Mouse (Mus musculus) midbrain, embryonic 11.5 days (tissue): ENCODE results near the gene Psma7. TPM values are rescaled to one million over a fixed set of nuclear protein-coding genes. Genes with fewer than 3 reads are reported as not detected.

Source experiments
- ATAC-seq: fragments of 200-750 bp; cut with Nextera tagmentation; 2 replicates; pipeline ENCODE4 v1.8.0; 2017; ENCODE audit warnings: moderate TSS enrichment, moderate library complexity; ENCODE audit not compliant: low FRiP score
- DNase-seq: peaks from one replicate; pipeline ENCODE4 v3.0.0; 2015; ENCODE audit warnings: low spot score; ENCODE audit errors: missing footprints
- H3K27ac ChIP-seq: fragments of 300-500 bp; sonication (generic); 2 replicates; pipeline ENCODE4 v1.5.1; 2014; ENCODE audit warnings: low read depth, low read length
- H3K27me3 ChIP-seq: fragments of 300-500 bp; sonication (generic); 2 replicates; pipeline ENCODE4 v1.6.1; 2014; ENCODE audit warnings: mild to moderate bottlenecking, low read length, moderate library complexity, mixed read lengths; ENCODE audit not compliant: control insufficient read depth, insufficient read depth
- H3K36me3 ChIP-seq: fragments of 300-500 bp; sonication (generic); 2 replicates; pipeline ENCODE4 v1.6.1; 2014; ENCODE audit warnings: mild to moderate bottlenecking, low read length, moderate library complexity, mixed read lengths; ENCODE audit not compliant: control insufficient read depth, insufficient read depth
- H3K4me1 ChIP-seq: fragments of 300-500 bp; sonication (generic); 2 replicates; pipeline ENCODE4 v1.6.1; 2014; ENCODE audit warnings: low read length; ENCODE audit not compliant: control insufficient read depth, insufficient read depth
- H3K4me2 ChIP-seq: fragments of 300-500 bp; sonication (generic); 2 replicates; pipeline ENCODE4 v1.6.1; 2014; ENCODE audit warnings: mild to moderate bottlenecking, moderate library complexity
- H3K4me3 ChIP-seq: fragments of 300-500 bp; sonication (generic); 2 replicates; pipeline ENCODE4 v1.5.1; 2014; ENCODE audit warnings: low read depth, low read length
- H3K9ac ChIP-seq: fragments of 300-500 bp; sonication (generic); 2 replicates; pipeline ENCODE4 v1.6.1; 2014; ENCODE audit warnings: low read length
- H3K9me3 ChIP-seq: fragments of 300-500 bp; sonication (generic); 2 replicates; pipeline ENCODE4 v1.6.1; 2016; ENCODE audit warnings: low read length; ENCODE audit not compliant: control insufficient read depth
- WGBS: fragments of 180-500 bp; shearing (Covaris S2); extraction: QIAGEN DNeasy Blood & Tissue Kit; methylation state at CpG from one replicate; pipeline ENCODE4 v1.1.7; 2014; 5-methylcytosine and 5-hydroxymethylcytosine counted together
- polyA plus RNA-seq: library from polyadenylated mRNA; unstranded; fragments of >200 nt; fragmentation: Nextera tagmentation; extraction: Ambion mirVana; gene quantifications from 2 replicates; pipeline ENCODE4 v1.2.1, GENCODE M21; 2014

Gene Psma7
- polyA plus RNA-seq, 1 experiment from 2014 or later: 701 TPM

- H3K27ac ChIP-seq: no peak overlapping the region
- 47% methylated on average over 1 of the region's 1 CpGs for WGBS
- H3K27me3 ChIP-seq: no peaks in the 10 kb centered on the region
- H3K4me1 ChIP-seq: no peaks in the 10 kb centered on the region
- H3K9ac ChIP-seq: no peak overlapping the region
- H3K36me3 ChIP-seq: no peaks in the 10 kb centered on the region
- H3K4me2 ChIP-seq: no peak overlapping the region
- ATAC-seq: no peak
- H3K9me3 ChIP-seq: no peaks in the 10 kb centered on the region
- no peak overlapping the region for H3K4me3 ChIP-seq
- DNase-seq: no peak
Measured at GRCm38 (mm10) chr2:179989098-179989497, 53.1 kb downstream of the Psma7 start.

- WGBS: 79% methylated on average over 10 of the region's 10 CpGs
- Histone ChIP-seq H3K4me2 (no peak overlapping the region), H3K4me1 (no peaks in the 10 kb centered on the region), H3K36me3 (no peaks in the 10 kb centered on the region), H3K4me3 (no peak overlapping the region), H3K27me3 (no peaks in the 10 kb centered on the region), H3K27ac (no peak overlapping the region), H3K9me3 (no peaks in the 10 kb centered on the region), H3K9ac (no peak overlapping the region)
- ATAC-seq (no peak), DNase-seq (no peak)
Measured at GRCm38 (mm10) chr2:179986437-179987022, 55.7 kb downstream of the Psma7 start.

Other genes with a start within 250 kb of the Psma7 start
- 5.8 and 6.0 TPM in 2 replicates for gene Taf4, start 65.8 kb downstream of the Psma7 start, polyA plus RNA-seq
- gene Lsm14b, start 17.4 kb downstream of the Psma7 start, polyA plus RNA-seq: 11.1 and 14.5 TPM in 2 replicates
- gene Ss18l1, start 76 bp upstream of the Psma7 start, polyA plus RNA-seq: 14.6 and 17.8 TPM in 2 replicates
- 29.8 and 30.3 TPM in 2 replicates for gene Mtg2, start 28.2 kb upstream of the Psma7 start, polyA plus RNA-seq
- gene Hrh3, start 62.1 kb upstream of the Psma7 start, polyA plus RNA-seq: 3.0 and 3.2 TPM in 2 replicates
- gene Osbpl2, start 76.9 kb upstream of the Psma7 start, polyA plus RNA-seq: 43.3 and 46.3 TPM in 2 replicates
- gene Adrm1, start 129.1 kb upstream of the Psma7 start, polyA plus RNA-seq: 170 and 171 TPM in 2 replicates
- 3.8 and 3.9 TPM in 2 replicates for gene Lama5, start 183.4 kb upstream of the Psma7 start, polyA plus RNA-seq
- gene Rps21, start 214.9 kb upstream of the Psma7 start, polyA plus RNA-seq: 443 and 494 TPM in 2 replicates
- gene Cables2, start 231.1 kb upstream of the Psma7 start, polyA plus RNA-seq: 13.3 and 14.4 TPM in 2 replicates
- not detected in 2 replicates for gene Rbbp8nl, start 247.4 kb upstream of the Psma7 start, polyA plus RNA-seq